Mouse (Mus musculus) activated CD4-positive, CD25-positive, alpha-beta regulatory T cell, adult 9 weeks (primary cell): ENCODE results near the gene Defb33. TPM values are rescaled to one million over a fixed set of nuclear protein-coding genes. Genes with fewer than 3 reads are reported as not detected.

ENCODE experiments used
- polyA plus RNA-seq: library from polyadenylated mRNA; unstranded; fragments of 100-300 nt; shearing (Covaris generic); gene quantifications from one replicate; pipeline ENCODE4 v1.2.1, GENCODE M21; 2017

Gene Defb33
- polyA plus RNA-seq: not detected

GRCm38 (mm10) chr8:20892369-20892768 is at the start of gene Defb33:
Gene Defb33 (plus strand): TSS chr8:20892669.

GRCm38 (mm10) chr8:20902527-20902926 is 10.1 kb downstream of the Defb33 start, which contains the start of gene Gm15056:
Gene Gm15056 (minus strand): TSS chr8:20902627.

GRCm38 (mm10) chr8:20921971-20922370 is 29.5 kb downstream of the Defb33 start, which contains the start of gene Gm6040:
Gene Gm6040 (minus strand): TSS chr8:20922071.

GRCm38 (mm10) chr8:20944610-20945009 is 52.1 kb downstream of the Defb33 start, which contains the start of gene AY761185:
Gene AY761185 (minus strand): TSS chr8:20944710.

Other genes with a start within 250 kb of the Defb33 start
- not detected for gene Gm15056, start 10.0 kb downstream of the Defb33 start, polyA plus RNA-seq
- gene Gm6040, start 29.4 kb downstream of the Defb33 start, polyA plus RNA-seq: not detected
- not detected for gene AY761185, start 52.0 kb downstream of the Defb33 start, polyA plus RNA-seq
- not detected for gene Defa21, start 132.9 kb downstream of the Defb33 start, polyA plus RNA-seq
- not detected for gene Defa23, start 162.4 kb downstream of the Defb33 start, polyA plus RNA-seq
- not detected for gene Defa35, start 172.4 kb downstream of the Defb33 start, polyA plus RNA-seq
- gene Defa25, start 191.8 kb downstream of the Defb33 start, polyA plus RNA-seq: not detected
- not detected for gene Gm14851, start 203.4 kb downstream of the Defb33 start, polyA plus RNA-seq
- not detected for gene Defa30, start 242.0 kb downstream of the Defb33 start, polyA plus RNA-seq